Mouse (Mus musculus) erythroblast, embryonic 14.5 days (primary cell): ENCODE data around the gene Cfap43.

Source experiments
- GATA1 ChIP-seq: IDR thresholded peaks from 2 replicates; pipeline ENCODE4 v1.6.1; 2012; ENCODE audit warnings: low read length, inconsistent platforms, mixed read lengths
- TAL1 ChIP-seq: IDR thresholded peaks from 3 replicates; pipeline ENCODE4 v1.6.1; 2012; ENCODE audit warnings: low read length, inconsistent platforms, mixed read lengths

DNA sequence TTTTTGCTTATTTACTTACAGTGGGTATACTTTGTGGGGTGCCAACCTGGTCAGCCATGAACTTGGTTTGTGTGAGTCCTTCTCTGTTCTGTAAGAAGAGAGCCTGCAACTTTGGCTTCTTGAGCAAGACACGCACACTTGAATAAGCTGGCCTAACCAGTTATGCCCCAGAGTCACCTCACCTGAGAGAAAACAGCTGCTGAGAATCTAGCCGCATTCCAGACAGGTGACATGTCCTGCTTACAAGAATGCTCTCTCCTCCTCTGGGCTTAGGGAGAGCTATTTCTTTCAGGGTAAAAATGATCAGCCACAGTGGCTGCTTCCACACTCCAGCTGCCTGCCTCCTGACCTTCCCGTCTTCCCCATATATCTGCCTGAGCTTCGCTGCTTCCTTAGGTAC lies 10.0 kb upstream of the Cfap43 start:
- no peak for TF ChIP-seq GATA1
- TF ChIP-seq TAL1 = no peak
